Mouse (Mus musculus) heart, embryonic 15.5 days (tissue): Measurements from ENCODE around the gene Lyar. TPM values are rescaled to one million over a fixed set of nuclear protein-coding genes. Genes with fewer than 3 reads are reported as not detected.

Source experiments
- ATAC-seq: fragments of 200-750 bp; cut with Nextera tagmentation; replicated peaks from 2 replicates; pipeline ENCODE4 v1.8.0; 2017; ENCODE audit warnings: low read depth, moderate TSS enrichment; ENCODE audit not compliant: insufficient number of reproducible peaks, insufficient read depth, low FRiP score
- H3K27ac ChIP-seq: fragments of 300-500 bp; sonication (generic); 2 replicates; pipeline ENCODE4 v1.5.1; 2015; ENCODE audit warnings: mild to moderate bottlenecking, inconsistent platforms
- H3K27me3 ChIP-seq: fragments of 300-500 bp; sonication (generic); 2 replicates; pipeline ENCODE4 v1.6.1; 2015; ENCODE audit warnings: inconsistent platforms
- H3K36me3 ChIP-seq: fragments of 300-500 bp; sonication (generic); 2 replicates; pipeline ENCODE4 v1.6.1; 2015; ENCODE audit warnings: mild to moderate bottlenecking, inconsistent platforms
- H3K4me1 ChIP-seq: fragments of 300-500 bp; sonication (generic); replicated peaks from 2 replicates; pipeline ENCODE4 v1.6.1; 2015; ENCODE audit warnings: inconsistent platforms
- H3K4me2 ChIP-seq: fragments of 300-500 bp; sonication (generic); 2 replicates; pipeline ENCODE4 v1.6.1; 2015; ENCODE audit warnings: inconsistent platforms, mild to moderate bottlenecking, moderate library complexity
- H3K4me3 ChIP-seq: fragments of 300-500 bp; sonication (generic); 2 replicates; pipeline ENCODE4 v1.5.1; 2015; ENCODE audit warnings: mild to moderate bottlenecking, inconsistent platforms
- H3K9ac ChIP-seq: fragments of 300-500 bp; sonication (generic); 2 replicates; pipeline ENCODE4 v1.6.1; 2015; ENCODE audit warnings: mild to moderate bottlenecking, inconsistent platforms
- H3K9me3 ChIP-seq: fragments of 300-500 bp; sonication (generic); replicated peaks from 2 replicates; pipeline ENCODE4 v1.6.1; 2016; ENCODE audit warnings: inconsistent platforms
- WGBS: fragments of 180-500 bp; shearing (Covaris S2); methylation state at CpG from one replicate; pipeline ENCODE4 v1.1.7; 2015; ENCODE audit warnings: mixed read lengths; 5-methylcytosine and 5-hydroxymethylcytosine counted together
- polyA plus RNA-seq: library from polyadenylated mRNA; unstranded; fragments of >200 nt; fragmentation: Nextera tagmentation; extraction: Ambion mirVana; gene quantifications from 2 replicates; pipeline ENCODE4 v1.2.1, GENCODE M21; 2015

Gene Lyar
- polyA plus RNA-seq, 1 experiment from 2014 or later, result 46.1 TPM

- peak overlapping the region; percentile 54 for H3K4me2 ChIP-seq
- H3K9ac ChIP-seq, result no peak overlapping the region
- H3K4me1 ChIP-seq, result peaks cover 15% of the 10 kb centered on the region
- H3K27me3 ChIP-seq, result peaks cover 72% of the 10 kb centered on the region
- H3K4me3 ChIP-seq, result 0 out of 2 replicates have a peak overlapping the region, but pooled peaks have one; percentile 33
- H3K36me3 ChIP-seq, result no peaks in the 10 kb centered on the region
- no peak overlapping the region for H3K27ac ChIP-seq
- 14% methylated on average over 12 of the region's 12 CpGs for WGBS
- no peaks in the 10 kb centered on the region for H3K9me3 ChIP-seq
- ATAC-seq, result no peak
These were observed 57.8 kb downstream of the Lyar start for GRCm38 (mm10) chr5:38277936-38278600.

- H3K36me3 ChIP-seq, result no peaks in the 10 kb centered on the region
- 30% methylated on average over 1 of the region's 1 CpGs for WGBS
- ATAC-seq, result no peak
- H3K27me3 ChIP-seq, result peaks cover 58% of the 10 kb centered on the region
- H3K4me2 ChIP-seq, result no peak overlapping the region
- no peaks in the 10 kb centered on the region for H3K9me3 ChIP-seq
- H3K27ac ChIP-seq, result no peak overlapping the region
- H3K4me1 ChIP-seq, result peaks cover 15% of the 10 kb centered on the region
- H3K9ac ChIP-seq, result no peak overlapping the region
- H3K4me3 ChIP-seq, result no peak overlapping the region
These were observed 59.8 kb downstream of the Lyar start for GRCm38 (mm10) chr5:38280075-38280474.

Other genes with a start within 250 kb of the Lyar start
- gene Stx18, start 181.7 kb upstream of the Lyar start, polyA plus RNA-seq, result 27.4 and 28.5 TPM in 2 replicates
- gene Nsg1, start 60.6 kb upstream of the Lyar start, polyA plus RNA-seq, result 15.3 and 25.7 TPM in 2 replicates
- gene Zbtb49, start within 50 bp of the Lyar start, polyA plus RNA-seq, result 7.0 and 8.4 TPM in 2 replicates
- 41.1 and 42.9 TPM in 2 replicates for gene Tmem128, start 39.7 kb downstream of the Lyar start, polyA plus RNA-seq
- gene Otop1, start 55.5 kb downstream of the Lyar start, polyA plus RNA-seq, result not detected in 2 replicates
- not detected in 2 replicates for gene Drd5, start 98.9 kb downstream of the Lyar start, polyA plus RNA-seq